Mouse (Mus musculus) brain, embryonic 14.5 days (tissue): ENCODE measurements around the gene Mff.

Experiments
- CTCF ChIP-seq: fragments of 200-500 bp; IDR thresholded peaks from 2 replicates; pipeline ENCODE4 v1.5.1; 2012; ENCODE audit warnings: inconsistent platforms, mild to moderate bottlenecking, moderate library complexity, borderline replicate concordance; ENCODE audit not compliant: insufficient read depth, insufficient read length; ENCODE audit errors: extremely low read depth
- POLR2A ChIP-seq: fragments of 200-500 bp; IDR thresholded peaks from 2 replicates; pipeline ENCODE4 v1.6.1; 2012; ENCODE audit warnings: mild to moderate bottlenecking, inconsistent platforms, borderline replicate concordance; ENCODE audit not compliant: poor library complexity, insufficient read depth, insufficient read length, severe bottlenecking; ENCODE audit errors: extremely low read depth

DNA sequence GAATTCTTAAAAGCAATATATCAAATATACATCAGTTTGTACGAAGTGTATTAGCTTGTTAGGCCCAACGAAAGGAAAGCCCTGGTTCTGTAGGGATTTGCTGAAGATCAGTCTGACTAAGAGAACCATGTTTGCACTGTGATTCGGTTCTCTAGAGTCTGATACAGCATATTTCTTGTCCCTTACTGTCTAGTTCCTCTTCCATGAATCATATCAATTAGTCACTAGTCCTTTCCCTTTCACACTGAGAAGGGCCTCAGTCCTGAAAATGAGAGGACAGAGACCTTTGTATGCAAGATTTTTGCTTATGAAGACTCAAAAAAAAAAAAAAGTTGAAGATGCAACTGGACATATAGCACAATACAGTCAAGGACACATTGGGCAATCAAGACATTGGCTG is 68.4 kb downstream of the Mff start:
- TF ChIP-seq CTCF (no peak), POLR2A (no peak)
